17 mouse cellular contexts compared by ENCODE assay signal in the genomic region with DNA sequence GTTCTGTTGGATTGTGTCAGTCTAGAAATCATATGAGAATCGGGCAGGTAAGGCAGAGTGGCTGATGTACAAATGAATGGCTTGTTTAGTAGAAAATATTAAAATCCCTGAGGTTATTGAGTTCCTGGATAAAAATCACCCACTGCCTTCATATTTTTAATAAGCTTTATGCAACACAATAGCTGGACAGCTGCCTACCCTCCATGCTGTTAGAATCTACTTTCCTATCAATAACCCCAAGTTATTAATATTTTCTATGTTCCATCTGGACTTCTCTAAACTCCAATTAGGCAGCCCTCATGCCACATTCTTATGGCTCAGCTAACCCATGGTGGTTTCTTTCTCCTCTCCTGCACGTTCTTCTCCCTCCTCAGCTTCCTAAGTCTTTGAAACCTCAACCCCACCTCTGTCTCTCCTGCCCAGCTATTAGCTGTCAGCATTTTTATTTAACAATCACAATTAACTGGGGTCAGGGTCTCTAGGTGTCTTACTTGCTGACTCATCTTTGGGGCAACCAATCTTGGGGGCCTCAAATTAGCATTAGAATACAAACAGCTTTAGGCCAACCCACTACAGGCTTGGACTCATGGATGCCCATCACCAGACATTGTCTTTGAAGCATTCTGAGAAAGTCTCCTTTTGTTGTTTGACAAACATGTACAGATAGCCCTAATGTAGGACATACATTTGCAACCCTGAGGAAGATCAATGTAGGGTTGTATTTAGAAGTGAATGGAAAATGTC.
"Had no signal": no experiment of that assay in that cellular context is flagged by ENCODE, and none has a peak within 500 bp of the region (broad histone marks: within the 10 kb centered on the region; RNA-seq: fewer than 3 reads in every experiment).

No protein-coding gene starts in this region.

- H3K36me3 ChIP-seq: midbrain, embryonic 10.5 days; midbrain, embryonic 12.5 days; neural tube, embryonic 13.5 days; neural tube, embryonic 15.5 days had no signal

- H3K4me1 ChIP-seq: midbrain, embryonic 12.5 days; neural tube, embryonic 13.5 days; neural tube, embryonic 15.5 days had no signal

- H3K9me3 ChIP-seq: midbrain, embryonic 10.5 days; midbrain, embryonic 12.5 days; neural tube, embryonic 13.5 days; neural tube, embryonic 15.5 days had no signal

- DNase-seq: lung, embryonic 14.5 days; lung, postnatal 10 days; lung, postnatal 4 days; midbrain, embryonic 14.5 days; retina, postnatal 1 day; right cerebral cortex, adult 18-20 months; right cerebral cortex, postnatal 25 days; right cerebral cortex, postnatal 4 days; spleen, adult 18-20 months; thymus, adult 18-20 months; thymus, postnatal 14 days; thymus, postnatal 36 days had no signal

- H3K27ac ChIP-seq: midbrain, embryonic 10.5 days; midbrain, embryonic 12.5 days; neural tube, embryonic 13.5 days; neural tube, embryonic 15.5 days had no signal

- H3K4me3 ChIP-seq: midbrain, embryonic 10.5 days; midbrain, embryonic 12.5 days; myocyte; neural tube, embryonic 13.5 days; neural tube, embryonic 15.5 days had no signal

- H3K27me3 ChIP-seq: midbrain, embryonic 12.5 days; neural tube, embryonic 13.5 days; neural tube, embryonic 15.5 days had no signal
